Mouse (Mus musculus): ENCODE data around the gene Nr1h2.
A peak's percentile ranks its signal among the peaks of the same experiment; 100 is the strongest.

The Nr1h2 gene

GRCm38 (mm10) chr7:44585606-44586005 is 31.9 kb upstream of the Nr1h2 start:
- DNase-seq (ENCODE audit: low read depth in 2 of 2, low spot score in 2 of 2), result no peak

DNA sequence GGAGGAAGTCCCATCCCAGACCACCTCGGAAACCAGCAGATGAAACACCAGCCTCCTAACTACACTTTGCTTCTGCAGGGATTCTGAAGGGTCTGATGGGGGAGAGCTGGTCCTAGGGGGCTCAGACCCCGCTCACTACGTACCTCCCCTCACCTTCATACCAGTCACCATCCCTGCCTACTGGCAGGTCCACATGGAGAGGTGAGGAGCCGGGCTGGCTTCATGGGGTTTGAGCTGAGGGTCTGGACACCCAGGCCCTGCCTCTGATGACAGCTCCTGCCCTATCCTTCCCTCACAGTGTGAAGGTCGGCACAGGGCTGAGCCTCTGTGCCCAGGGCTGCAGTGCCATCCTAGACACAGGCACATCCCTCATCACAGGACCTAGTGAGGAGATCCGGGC is 31.2 kb upstream of the Nr1h2 start:
- no peak for DNase-seq (ENCODE audit: low read depth in 2 of 2, low spot score in 2 of 2)

- no peak for DNase-seq (ENCODE audit: low read depth in 2 of 2, low spot score in 2 of 2)
Observed at GRCm38 (mm10) chr7:44584265-44584804, 30.6 kb upstream of the Nr1h2 start.

GRCm38 (mm10) chr7:44583146-44583545 is 29.4 kb upstream of the Nr1h2 start:
- no peak for DNase-seq (ENCODE audit: low read depth in 2 of 2, low spot score in 2 of 2)

DNA sequence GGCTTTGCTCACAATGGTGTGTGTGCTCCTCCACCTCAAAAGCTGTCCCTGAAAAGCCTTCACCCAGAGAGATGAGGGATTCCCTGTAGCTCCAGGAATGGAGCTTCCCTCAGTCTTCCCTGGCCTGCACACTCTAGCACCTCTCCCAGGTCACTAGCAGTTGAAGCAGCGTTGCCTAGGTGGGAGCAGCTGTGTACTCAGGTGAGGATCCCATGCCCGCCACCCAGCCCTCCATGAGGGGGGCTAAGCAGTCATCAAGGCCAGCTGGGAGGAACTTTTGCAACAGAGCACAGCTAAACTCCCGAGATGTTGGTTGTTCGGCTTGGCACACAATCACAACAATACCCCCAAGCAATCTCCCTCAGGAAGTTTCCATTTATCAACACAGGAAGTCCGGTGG is 29.0 kb upstream of the Nr1h2 start:
- DNase-seq (ENCODE audit: low read depth in 2 of 2, low spot score in 2 of 2), result no peak

- no peak for DNase-seq (ENCODE audit: low read depth in 2 of 2, low spot score in 2 of 2)
Observed at GRCm38 (mm10) chr7:44581637-44582036, 27.9 kb upstream of the Nr1h2 start.

GRCm38 (mm10) chr7:44576333-44576844 is 22.6 kb upstream of the Nr1h2 start:
- no peak for DNase-seq (ENCODE audit: low read depth in 2 of 2, low spot score in 2 of 2)

DNA sequence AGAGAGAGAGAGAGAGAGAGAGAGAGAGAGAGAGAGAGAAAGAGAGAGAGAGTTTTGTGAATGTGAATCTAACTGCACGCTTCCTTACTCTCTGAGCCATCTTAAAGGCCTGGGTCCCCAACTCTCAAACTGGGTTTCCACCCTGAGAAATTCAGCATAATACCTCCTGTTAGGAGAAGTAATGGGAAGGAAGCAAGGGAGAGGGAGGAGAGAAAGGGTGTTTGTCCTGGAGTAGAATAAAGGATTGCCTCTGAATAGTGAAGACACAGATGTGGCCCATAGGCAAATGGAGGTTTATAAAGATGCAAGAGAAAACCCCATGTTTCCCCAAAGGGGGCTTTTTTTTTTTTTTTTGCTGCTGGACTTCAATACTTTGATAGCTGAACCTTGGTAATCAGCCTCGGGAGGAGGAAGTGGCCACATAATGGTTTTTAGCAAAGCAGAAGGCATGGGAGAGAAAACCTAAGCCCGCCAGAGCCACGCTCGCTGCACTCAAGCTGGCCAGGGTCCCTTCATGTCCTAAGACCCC is 19.3 kb upstream of the Nr1h2 start:
- DNase-seq (ENCODE audit: low read depth in 2 of 2, low spot score in 2 of 2), result no peak

GRCm38 (mm10) chr7:44572213-44572701 is 18.5 kb upstream of the Nr1h2 start, which contains the start of gene Napsa:
Gene Napsa (plus strand): TSS chr7:44572380.
- no peak for DNase-seq (ENCODE audit: low read depth in 2 of 2, low spot score in 2 of 2)

DNA sequence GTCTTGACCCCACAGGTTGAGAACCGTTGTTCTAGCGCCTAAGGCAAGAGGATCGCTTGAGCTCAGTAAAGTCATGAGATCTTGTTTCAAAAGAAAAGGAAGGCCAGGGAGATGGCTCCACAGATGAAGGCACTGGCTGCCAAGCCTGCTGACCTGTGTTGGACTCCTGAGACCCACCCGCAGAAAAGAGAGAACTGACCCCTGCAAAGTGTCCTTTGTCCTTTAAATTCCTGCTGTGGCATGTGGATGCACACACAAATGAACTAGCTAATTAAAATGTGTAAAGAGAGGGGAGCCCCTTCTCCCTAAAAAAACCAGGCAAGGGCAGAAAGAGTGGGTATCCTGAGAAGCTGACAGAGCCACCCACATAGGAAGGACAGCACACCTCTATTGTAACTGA is 18.1 kb upstream of the Nr1h2 start:
- DNase-seq (ENCODE audit: low read depth in 2 of 2, low spot score in 2 of 2), result no peak

DNA sequence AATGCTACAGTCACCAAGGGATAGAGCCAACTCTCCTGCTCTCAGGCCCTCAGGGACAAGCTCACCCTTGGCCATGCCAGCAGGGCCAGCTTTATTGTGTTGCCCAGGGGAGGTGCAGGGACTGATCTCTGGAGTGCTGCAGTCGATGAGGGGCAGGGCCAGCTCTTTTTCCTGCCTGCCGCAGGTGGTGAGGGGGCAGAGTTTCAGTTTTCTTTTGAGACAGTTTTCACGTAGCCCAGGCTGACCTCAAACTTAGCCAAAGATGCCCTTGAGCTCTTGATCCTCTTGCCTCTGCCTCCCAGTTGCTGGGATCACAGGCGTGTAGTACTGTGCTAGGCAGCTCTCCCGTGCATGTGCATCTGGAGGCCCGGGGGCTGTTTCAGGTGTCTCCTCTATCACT is 17.2 kb upstream of the Nr1h2 start:
- no peak for DNase-seq (ENCODE audit: low read depth in 2 of 2, low spot score in 2 of 2)

DNA sequence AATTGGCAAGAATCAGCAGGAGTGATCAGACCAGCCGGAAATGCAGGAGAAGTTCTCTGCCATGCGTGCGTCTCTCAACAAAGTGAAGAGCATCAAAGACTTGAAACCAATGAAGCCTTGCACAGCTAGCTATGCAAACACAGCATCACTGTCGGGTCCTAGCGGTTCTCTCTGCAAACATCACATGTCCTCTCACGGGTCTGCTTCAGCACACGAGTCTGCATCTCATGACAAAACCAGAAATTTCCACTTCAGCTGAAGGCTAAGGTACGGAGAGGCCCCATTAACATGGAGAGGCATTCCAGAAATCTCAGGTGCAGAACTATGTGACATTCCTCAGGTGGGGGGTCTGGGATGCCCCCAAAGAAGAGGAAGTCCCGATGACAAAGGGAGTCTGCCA is 15.1 kb upstream of the Nr1h2 start:
- no peak for DNase-seq (ENCODE audit: low read depth in 2 of 2, low spot score in 2 of 2)

DNA sequence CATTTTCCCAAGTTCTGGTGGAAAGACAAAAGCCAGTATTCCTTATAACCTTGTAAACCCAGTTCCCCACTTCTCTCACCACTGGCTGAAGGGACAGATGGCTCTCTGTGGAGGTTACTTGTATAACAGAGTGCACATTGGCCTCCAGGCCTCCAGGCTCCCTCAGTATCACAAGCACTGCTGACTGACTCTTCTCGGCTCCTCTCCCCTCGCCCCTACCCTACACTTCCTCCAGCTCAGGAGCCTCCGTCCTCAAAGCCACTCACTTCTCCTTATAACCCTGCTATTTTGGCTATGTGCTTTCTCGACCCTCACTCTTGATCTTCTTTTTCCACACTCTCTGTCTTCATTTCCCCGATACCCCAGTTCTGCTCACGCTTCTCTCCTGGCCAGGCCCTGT is 11.7 kb upstream of the Nr1h2 start:
- DNase-seq (ENCODE audit: low read depth in 2 of 2, low spot score in 2 of 2), result no peak

DNA sequence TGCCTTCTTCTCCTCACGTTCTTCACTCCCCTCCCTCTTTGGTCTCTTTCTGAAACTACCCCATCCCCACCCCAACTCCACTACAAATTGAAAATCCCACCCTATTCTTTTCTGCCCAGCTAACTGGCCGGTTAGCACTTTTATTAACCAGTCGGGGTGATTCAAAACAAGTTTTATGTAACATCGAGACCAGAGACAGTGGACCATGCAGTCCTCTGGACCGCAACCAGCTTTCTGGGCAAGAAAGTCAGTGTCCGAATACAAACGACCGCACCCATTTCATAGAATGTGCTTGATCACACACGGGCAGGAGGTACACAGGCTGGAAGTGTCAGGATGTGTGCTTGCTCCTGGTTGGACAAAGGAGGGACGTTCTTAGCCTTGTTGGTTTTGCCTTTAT is 10.7 kb upstream of the Nr1h2 start:
- DNase-seq (ENCODE audit: low read depth in 2 of 2, low spot score in 2 of 2), result no peak

DNA sequence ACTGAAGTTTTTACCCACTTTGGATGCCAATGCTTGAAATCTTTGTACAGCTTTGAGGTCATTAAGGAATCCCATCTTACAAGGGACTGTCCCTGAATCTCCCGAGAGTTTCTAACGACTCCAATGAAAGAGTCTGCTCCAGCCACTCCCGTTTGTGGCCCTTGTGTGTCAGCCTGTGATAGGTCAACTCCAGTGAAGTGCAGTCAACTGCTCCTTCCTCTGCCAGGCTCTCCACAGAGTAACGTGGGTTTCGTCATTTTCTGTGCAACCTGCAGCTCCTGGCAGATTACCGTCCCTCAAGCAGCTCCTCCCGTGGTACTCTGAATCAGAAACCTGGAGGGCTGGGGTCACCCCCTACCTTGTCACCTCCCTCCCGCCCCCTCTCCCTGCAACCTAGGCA is 9.5 kb upstream of the Nr1h2 start:
- DNase-seq (ENCODE audit: low read depth in 2 of 2, low spot score in 2 of 2), result no peak

DNA sequence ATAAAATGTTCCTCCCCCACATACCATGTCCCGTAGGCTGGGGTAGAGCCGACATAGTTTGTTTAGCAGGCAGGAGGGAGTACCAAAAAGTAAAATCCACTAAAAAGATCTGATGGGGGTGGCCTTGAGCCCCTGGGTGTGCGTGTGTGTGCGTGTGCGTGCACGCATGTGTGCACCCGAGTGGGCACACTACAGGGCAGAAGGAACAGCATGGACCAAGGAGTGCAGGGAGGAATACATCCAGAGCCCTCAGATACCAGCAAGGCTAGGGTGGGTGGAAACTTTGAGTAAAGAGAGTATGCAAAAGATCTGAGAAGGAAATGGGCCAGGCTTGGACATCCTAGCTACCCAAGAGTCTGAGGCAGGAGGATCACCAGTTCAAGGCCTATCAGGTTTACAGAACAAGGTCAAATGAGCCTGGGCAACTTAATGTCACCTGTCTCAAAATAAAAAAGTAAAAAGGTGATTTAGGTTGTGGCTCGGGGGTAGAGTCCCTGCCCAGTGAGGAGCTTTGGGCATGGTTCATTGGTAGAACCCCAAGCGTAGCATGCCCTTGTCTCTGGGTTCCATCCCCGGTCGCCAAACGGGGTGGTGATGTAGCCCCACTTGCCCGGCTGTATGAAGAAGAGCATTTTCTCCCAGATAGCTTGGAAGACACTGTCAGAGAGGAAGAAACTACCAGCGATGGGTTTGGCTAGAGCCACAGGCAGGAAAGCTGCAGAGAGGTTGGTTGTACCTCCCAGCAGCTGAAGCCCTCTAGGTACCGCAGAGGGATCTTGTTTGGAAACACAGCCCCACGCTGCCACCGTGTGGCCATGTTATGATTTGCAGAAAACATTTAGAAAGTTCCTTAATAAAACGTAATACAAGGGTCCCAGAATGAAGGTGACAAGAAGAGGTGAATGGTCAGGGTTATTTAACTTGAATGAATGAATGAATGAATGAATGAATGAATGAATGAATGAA is 7.0 kb upstream of the Nr1h2 start:
- peak; percentile 66 to 85 for DNase-seq (ENCODE audit: low read depth in 2 of 2, low spot score in 2 of 2)

DNA sequence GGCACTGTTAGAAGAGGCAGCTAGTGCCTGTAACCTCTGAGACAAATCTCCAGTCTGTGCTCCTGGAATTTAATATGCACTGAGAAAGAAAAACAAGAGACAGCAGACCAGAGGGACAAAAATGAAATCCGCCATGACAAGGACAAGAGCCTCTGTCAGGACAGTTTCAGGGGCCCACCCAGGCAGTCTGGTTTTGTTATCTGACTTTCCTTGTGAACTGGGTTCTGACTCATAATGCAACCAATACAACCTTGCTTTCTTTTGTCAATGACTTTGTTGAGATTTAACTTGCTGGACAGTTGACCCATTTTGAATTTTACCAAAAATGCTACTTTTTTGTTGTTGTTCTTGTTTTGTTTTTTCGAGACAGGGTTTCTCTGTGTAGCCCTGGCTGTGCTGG is 3.9 kb upstream of the Nr1h2 start:
- no peak for DNase-seq (ENCODE audit: low read depth in 2 of 2, low spot score in 2 of 2)

DNA sequence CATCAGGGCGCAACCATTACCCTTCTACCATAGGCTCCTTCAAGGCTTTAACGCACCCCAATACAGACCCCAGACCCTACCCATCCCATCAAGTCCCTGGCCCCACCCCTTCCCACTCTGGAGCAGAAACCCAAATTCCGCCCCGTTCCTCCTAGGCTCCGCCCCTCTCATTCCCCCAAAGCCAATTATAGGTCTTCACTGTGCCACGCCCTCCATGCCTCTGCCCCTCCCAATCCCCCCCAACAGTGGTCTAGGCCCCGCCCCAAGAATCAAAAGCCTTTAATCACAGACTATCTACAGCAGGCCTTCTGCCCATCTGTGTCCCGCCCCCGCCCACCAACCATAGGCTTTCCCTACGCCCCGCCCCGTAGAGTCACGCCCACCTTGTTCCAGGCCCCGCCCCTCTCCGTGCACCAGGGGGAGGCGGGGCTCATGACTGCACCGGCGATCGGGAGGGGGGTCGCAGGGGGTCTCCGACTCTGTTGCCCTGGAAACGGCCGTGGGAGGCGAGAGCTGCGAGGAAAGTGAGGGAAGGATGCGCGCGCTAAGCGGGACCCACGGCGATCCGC is 471 bp downstream of the Nr1h2 start:
- DNase-seq (ENCODE audit: low read depth in 2 of 2, low spot score in 2 of 2), result peak; percentile 54 to 74

- DNase-seq (ENCODE audit: low read depth in 2 of 2, low spot score in 2 of 2), result no peak
Observed at GRCm38 (mm10) chr7:44552141-44552908, 1.4 kb downstream of the Nr1h2 start.

DNA sequence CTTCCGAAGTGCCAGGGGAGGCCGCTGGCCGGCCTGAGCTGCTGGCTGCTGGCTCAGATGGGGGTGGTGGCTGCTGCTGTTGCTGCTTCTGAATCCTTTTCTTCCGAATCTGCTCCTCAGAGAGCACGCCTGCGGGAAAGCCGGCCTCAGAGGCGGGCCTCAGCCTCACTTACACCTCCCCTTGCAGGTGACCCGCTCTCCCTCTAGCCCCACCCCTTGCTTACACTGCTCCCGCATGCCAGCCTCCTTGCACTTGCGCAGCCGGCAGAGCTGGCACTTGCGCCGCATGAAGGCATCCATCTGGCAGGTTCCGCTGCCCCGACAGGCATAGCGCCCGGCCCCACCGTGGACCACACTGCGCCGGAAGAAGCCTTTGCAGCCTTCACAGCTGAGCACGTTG is 2.0 kb downstream of the Nr1h2 start:
- DNase-seq (ENCODE audit: low read depth in 2 of 2, low spot score in 2 of 2), result no peak

GRCm38 (mm10) chr7:44551301-44551700 is 2.5 kb downstream of the Nr1h2 start:
- no peak for DNase-seq (ENCODE audit: low read depth in 2 of 2, low spot score in 2 of 2)

Data from CD8-positive naive resting alpha-beta T cell, adult 2 months (primary cell).